Mouse (Mus musculus) kidney, embryonic 14.5 days (tissue): ENCODE measurements around the gene Fam126a. TPM values are rescaled to one million over a fixed set of nuclear protein-coding genes. Genes with fewer than 3 reads are reported as not detected.

Experiments used
- ATAC-seq: fragments of 200-750 bp; cut with Nextera tagmentation; 2 replicates; pipeline ENCODE4 v1.8.0; 2017; ENCODE audit warnings: moderate number of reproducible peaks, mild to moderate bottlenecking, moderate TSS enrichment, moderate library complexity; ENCODE audit not compliant: low FRiP score, low TSS enrichment
- H3K27ac ChIP-seq: fragments of 300-500 bp; sonication (generic); 2 replicates; pipeline ENCODE4 v1.5.1; 2014; ENCODE audit warnings: low read depth, mild to moderate bottlenecking, low read length, moderate library complexity, mixed read lengths
- H3K27me3 ChIP-seq: fragments of 300-500 bp; sonication (generic); 2 replicates; pipeline ENCODE4 v1.6.1; 2014; ENCODE audit warnings: mild to moderate bottlenecking, low read length; ENCODE audit not compliant: control insufficient read depth, insufficient read depth
- H3K36me3 ChIP-seq: fragments of 300-500 bp; sonication (generic); 2 replicates; pipeline ENCODE4 v1.6.1; 2014; ENCODE audit warnings: low read length, mixed read lengths; ENCODE audit not compliant: control insufficient read depth, insufficient read depth
- H3K4me1 ChIP-seq: fragments of 300-500 bp; sonication (generic); 2 replicates; pipeline ENCODE4 v1.6.1; 2014; ENCODE audit warnings: low read length, mixed read lengths; ENCODE audit not compliant: control insufficient read depth, insufficient read depth
- H3K4me2 ChIP-seq: fragments of 300-500 bp; sonication (generic); replicated peaks from 2 replicates; pipeline ENCODE4 v1.6.1; 2014; ENCODE audit warnings: low read depth, mild to moderate bottlenecking, low read length
- H3K4me3 ChIP-seq: fragments of 300-500 bp; sonication (generic); 2 replicates; pipeline ENCODE4 v1.5.1; 2014; ENCODE audit warnings: mild to moderate bottlenecking, low read length
- H3K9ac ChIP-seq: fragments of 300-500 bp; sonication (generic); 2 replicates; pipeline ENCODE4 v1.6.1; 2014; ENCODE audit warnings: low read depth, mild to moderate bottlenecking, low read length, moderate library complexity
- H3K9me3 ChIP-seq: fragments of 300-500 bp; sonication (generic); 2 replicates; pipeline ENCODE4 v1.6.1; 2016; ENCODE audit warnings: low read length; ENCODE audit not compliant: control insufficient read depth
- WGBS: fragments of 180-500 bp; shearing (Covaris S2); extraction: QIAGEN DNeasy Blood & Tissue Kit; methylation state at CpG from one replicate; pipeline ENCODE4 v1.1.7; 2014; 5-methylcytosine and 5-hydroxymethylcytosine counted together
- polyA plus RNA-seq: library from polyadenylated mRNA; unstranded; fragments of >200 nt; fragmentation: Nextera tagmentation; extraction: Ambion mirVana; gene quantifications from 2 replicates; pipeline ENCODE4 v1.2.1, GENCODE M21; 2014

Gene Fam126a
- polyA plus RNA-seq, result 10.1 and 26.8 TPM in 2 replicates

GRCm38 (mm10) chr5:24030579-24030969 is at the start of gene Fam126a:
TSS of gene Fam126a (minus strand) at chr5:24030690.
- peak within 1 kb of the TSS; percentile 69 for H3K27ac ChIP-seq
- peak; percentile 100 for ATAC-seq
- no peaks in the 10 kb centered on the region for H3K9me3 ChIP-seq
- H3K4me2 ChIP-seq, result peak within 1 kb of the TSS; percentile 89
- no peaks in the 10 kb centered on the region for H3K27me3 ChIP-seq
- WGBS, result 1% methylated on average over 16 of the region's 16 CpGs
- H3K4me3 ChIP-seq, result peak within 1 kb of the TSS; percentile 85
- no peaks in the 10 kb centered on the region for H3K36me3 ChIP-seq
- H3K9ac ChIP-seq, result peak within 1 kb of the TSS; percentile 80
- 0 out of 2 replicates have a peak, but pooled peaks cover 4% of the 10 kb centered on the region for H3K4me1 ChIP-seq

- no peaks in the 10 kb centered on the region for H3K9me3 ChIP-seq
- H3K4me3 ChIP-seq, result no peak overlapping the region
- H3K4me2 ChIP-seq, result no peak overlapping the region
- no peaks in the 10 kb centered on the region for H3K36me3 ChIP-seq
- no peaks in the 10 kb centered on the region for H3K27me3 ChIP-seq
- no peaks in the 10 kb centered on the region for H3K4me1 ChIP-seq
- no peak overlapping the region for H3K9ac ChIP-seq
- WGBS, result 90% methylated on average over 7 of the region's 7 CpGs
- no peak for ATAC-seq
- H3K27ac ChIP-seq, result no peak overlapping the region
Observed at GRCm38 (mm10) chr5:24078420-24079179, 48.1 kb upstream of the Fam126a start.

- Histone ChIP-seq H3K27ac (no peak overlapping the region), H3K36me3 (no peaks in the 10 kb centered on the region), H3K9me3 (no peaks in the 10 kb centered on the region), H3K27me3 (no peaks in the 10 kb centered on the region), H3K4me3 (peak overlapping the region; percentile 26; the same call in 1 of the 2 replicates), H3K4me2 (peak overlapping the region; percentile 30; the same call in 1 of the 2 replicates), H3K4me1 (no peaks in the 10 kb centered on the region), H3K9ac (no peak overlapping the region)
- 16% methylated on average over 7 of the region's 7 CpGs for WGBS
- no peak for ATAC-seq
Observed at GRCm38 (mm10) chr5:24077739-24078306, 47.3 kb upstream of the Fam126a start.

DNA sequence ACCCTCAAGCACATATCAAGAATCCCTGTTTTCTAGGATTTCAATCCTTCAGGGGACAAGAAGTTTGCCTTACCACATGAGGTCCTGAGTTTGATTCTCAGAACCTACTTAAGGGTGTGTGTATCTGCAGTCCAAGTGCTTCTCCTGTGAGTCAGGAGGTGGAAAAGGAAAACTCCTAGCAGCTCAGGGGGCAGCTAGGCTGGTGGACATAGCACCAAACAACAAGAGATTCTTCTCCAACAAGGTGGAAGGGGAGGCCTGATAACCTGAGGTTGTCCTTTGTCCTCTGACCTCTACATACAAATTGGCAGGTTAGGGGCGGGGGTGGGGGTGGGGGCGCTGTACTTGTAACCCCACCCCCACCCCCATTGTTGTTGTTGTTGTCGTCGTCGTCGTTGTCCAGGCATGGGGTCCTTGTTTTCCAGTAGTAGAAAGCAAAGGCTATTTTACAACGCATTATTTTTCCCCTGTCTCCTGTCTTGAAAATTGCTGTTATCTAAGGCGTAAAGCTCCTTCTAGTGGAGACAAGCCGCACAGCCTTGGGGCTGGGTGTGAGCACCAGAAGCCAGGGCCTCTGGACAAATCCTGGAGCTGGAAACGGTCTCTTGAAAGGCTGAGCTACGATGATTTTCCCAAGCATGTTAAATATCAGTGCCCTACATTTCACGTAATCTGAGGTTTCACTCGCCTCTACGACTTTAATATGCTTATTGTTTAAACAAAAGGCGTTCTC is 46.7 kb upstream of the Fam126a start:
- no peak overlapping the region for H3K27ac ChIP-seq
- peak; percentile 82; the same call in 1 of the 2 replicates for ATAC-seq
- no peaks in the 10 kb centered on the region for H3K9me3 ChIP-seq
- no peaks in the 10 kb centered on the region for H3K4me1 ChIP-seq
- no peaks in the 10 kb centered on the region for H3K36me3 ChIP-seq
- peak overlapping the region; percentile 32; the same call in 1 of the 2 replicates for H3K9ac ChIP-seq
- H3K4me2 ChIP-seq, result peak overlapping the region; percentile 30
- WGBS, result 5% methylated on average over 15 of the region's 15 CpGs
- H3K27me3 ChIP-seq, result no peaks in the 10 kb centered on the region
- H3K4me3 ChIP-seq, result peak overlapping the region; percentile 26; the same call in 1 of the 2 replicates

DNA sequence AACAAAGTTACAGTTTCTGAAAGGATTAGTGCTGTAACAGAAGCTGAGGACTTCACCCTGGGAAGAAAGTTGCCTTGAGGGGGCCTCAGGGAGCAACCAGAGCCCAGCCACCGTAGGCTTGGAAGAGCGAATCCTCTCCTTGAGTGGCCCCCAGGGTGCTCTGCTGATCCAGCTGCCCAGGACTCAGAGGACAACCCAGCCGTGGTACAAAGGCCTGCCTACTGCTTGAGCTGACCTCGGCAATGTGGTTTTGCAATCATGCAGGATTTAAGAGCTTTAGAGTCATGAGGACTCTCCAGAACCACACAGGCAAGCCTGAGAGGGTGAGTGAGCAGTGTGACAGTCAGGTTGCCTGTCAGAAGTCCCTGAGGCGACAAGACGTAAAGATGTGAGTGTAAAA is 41.5 kb upstream of the Fam126a start:
- no peak overlapping the region for H3K4me2 ChIP-seq
- H3K9ac ChIP-seq, result no peak overlapping the region
- no peaks in the 10 kb centered on the region for H3K9me3 ChIP-seq
- H3K27me3 ChIP-seq, result no peaks in the 10 kb centered on the region
- no peaks in the 10 kb centered on the region for H3K4me1 ChIP-seq
- no peak for ATAC-seq
- WGBS, result 69% methylated on average over 6 of the region's 6 CpGs
- H3K36me3 ChIP-seq, result no peaks in the 10 kb centered on the region
- no peak overlapping the region for H3K27ac ChIP-seq
- H3K4me3 ChIP-seq, result no peak overlapping the region

- 82% methylated on average over 6 of the region's 6 CpGs for WGBS
Observed at GRCm38 (mm10) chr5:24068955-24069354, 38.5 kb upstream of the Fam126a start.

DNA sequence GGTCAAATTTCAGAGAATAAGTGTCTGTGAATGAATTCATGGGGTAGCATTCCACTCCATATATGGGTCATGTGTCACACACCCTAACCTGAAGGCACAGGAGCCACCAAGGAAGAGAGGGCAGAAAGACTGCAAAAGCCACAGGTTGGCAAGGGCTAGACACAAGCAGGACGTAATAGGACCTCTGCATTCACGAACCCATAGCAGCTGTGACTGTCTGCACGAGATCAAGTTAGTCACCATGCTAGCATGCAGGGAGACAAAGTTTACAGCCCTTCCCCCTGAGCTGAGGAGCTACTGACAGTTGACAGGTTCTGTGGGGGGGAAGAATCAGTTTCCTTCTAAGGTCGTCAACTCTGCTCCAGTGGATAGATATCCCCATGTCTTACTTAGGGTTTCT is 33.1 kb upstream of the Fam126a start:
- no peaks in the 10 kb centered on the region for H3K9me3 ChIP-seq
- WGBS, result 69% methylated on average over 4 of the region's 4 CpGs

More at GRCm38 (mm10) chr5:24068955-24069354, 38.5 kb upstream of the Fam126a start:
- no peak overlapping the region for H3K4me3 ChIP-seq
- no peak overlapping the region for H3K9ac ChIP-seq
- ATAC-seq, result no peak
- H3K27ac ChIP-seq, result no peak overlapping the region
- H3K36me3 ChIP-seq, result no peaks in the 10 kb centered on the region
- no peaks in the 10 kb centered on the region for H3K4me1 ChIP-seq
- no peaks in the 10 kb centered on the region for H3K27me3 ChIP-seq
- H3K9me3 ChIP-seq, result no peaks in the 10 kb centered on the region
- no peak overlapping the region for H3K4me2 ChIP-seq

GRCm38 (mm10) chr5:24063034-24063433 is 32.5 kb upstream of the Fam126a start:
- H3K9me3 ChIP-seq, result no peaks in the 10 kb centered on the region
- no peak overlapping the region for H3K27ac ChIP-seq
- no peak overlapping the region for H3K4me3 ChIP-seq
- 80% methylated on average over 6 of the region's 6 CpGs for WGBS
- H3K4me2 ChIP-seq, result no peak overlapping the region
- H3K4me1 ChIP-seq, result no peaks in the 10 kb centered on the region
- H3K36me3 ChIP-seq, result no peaks in the 10 kb centered on the region
- no peak overlapping the region for H3K9ac ChIP-seq
- ATAC-seq, result no peak
- no peaks in the 10 kb centered on the region for H3K27me3 ChIP-seq

More for the DNA sequence above, 33.1 kb upstream of the Fam126a start:
- Histone ChIP-seq H3K4me1 (no peaks in the 10 kb centered on the region), H3K27me3 (no peaks in the 10 kb centered on the region), H3K4me2 (no peak overlapping the region), H3K4me3 (no peak overlapping the region), H3K9ac (no peak overlapping the region), H3K27ac (no peak overlapping the region), H3K36me3 (no peaks in the 10 kb centered on the region)
- ATAC-seq, result no peak
